ENCODE assay signal across 20 mouse cellular contexts in the genomic region with DNA sequence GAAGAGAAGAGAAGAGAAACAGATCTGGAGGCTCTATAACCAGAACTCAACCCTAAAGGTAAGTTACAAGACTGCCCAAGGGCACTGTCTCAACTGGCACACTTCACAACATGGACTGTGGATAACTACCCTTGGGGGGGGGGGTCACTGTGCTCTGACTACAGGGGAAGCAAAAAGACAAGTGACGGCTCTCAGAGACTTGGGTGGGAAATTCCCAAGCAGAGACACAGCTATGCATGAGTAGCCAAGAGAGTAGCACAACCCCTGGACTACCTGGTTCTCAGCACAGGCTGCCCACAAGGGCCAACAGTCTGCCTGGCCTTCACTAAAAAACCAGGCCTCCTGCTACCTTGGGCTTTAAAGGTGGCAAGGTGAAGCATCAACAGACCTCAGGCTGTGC.
DNase-seq lines count a peak whose midpoint lies in the region.
"Had no signal": no experiment of that assay in that cellular context is flagged by ENCODE, and none has a peak within 500 bp of the region (broad histone marks: within the 10 kb centered on the region; RNA-seq: fewer than 3 reads in every experiment).

No protein-coding gene starts in this region.

- H3K36me3 ChIP-seq in splenic B cell, adult 2 months (ENCODE audit: control insufficient read depth, insufficient read depth, low read length, poor library complexity, severe bottlenecking) = no peaks in the 10 kb centered on the region
- H3K36me3 ChIP-seq: embryonic facial prominence, embryonic 12.5 days; embryonic facial prominence, embryonic 15.5 days; G1E; hindbrain, embryonic 13.5 days had no signal

- peak; percentile 47 to 49 for DNase-seq in spleen, postnatal 36 days (ENCODE audit: low spot score in 2 of 2)
- DNase-seq in spleen, adult 18-20 months = no peak
- DNase-seq in B cell, adult 2 months = peak; percentile 49 to 57
- peak; percentile 19 for DNase-seq in induced T-regulatory cell, adult 2 months (ENCODE audit: low read depth)
- peak; percentile 80 for DNase-seq in splenic B cell, adult 2 months (ENCODE audit: low read depth, low spot score)
- DNase-seq in layer of hippocampus, postnatal 25 days (ENCODE audit: extremely low spot score in 1 of 2, low spot score in 1 of 2) = no peak
- DNase-seq in left cerebral cortex, postnatal 25 days (ENCODE audit: low spot score in 2 of 2) = no peak
- DNase-seq: adrenal gland, adult 2 months; adrenal gland, postnatal 14 days; cerebellum, adult 11 months; cerebellum, adult 2 months; forebrain, postnatal 0 days; gastrocnemius, adult 2 months; gastrocnemius, postnatal 14 days; heart, adult 11 months had no signal

- H3K27me3 ChIP-seq in splenic B cell, adult 2 months (ENCODE audit: control insufficient read depth, insufficient read depth, low read length, poor library complexity, severe bottlenecking) = no peaks in the 10 kb centered on the region
- H3K27me3 ChIP-seq: Patski had no signal

- intact Hi-C loops in left cerebral cortex, postnatal 25 days (cut with DNase I) = no loop called here

Comparison
In these comparisons a context has a peak if more than half of its experiments do, and no peak if none do; other contexts are left out.
1. DNase-seq: peak in spleen, postnatal 36 days (2 of 2), B cell, adult 2 months (2 of 2), induced T-regulatory cell, adult 2 months (single experiment) and splenic B cell, adult 2 months (single experiment); none in spleen, adult 18-20 months (0 of 2), layer of hippocampus, postnatal 25 days (0 of 2) and left cerebral cortex, postnatal 25 days (0 of 2).